ENCODE assay signal across 18 mouse cellular contexts in genomic region chr10:44478091-44478490, GRCm38 (mm10). TPM values are rescaled to one million over a fixed set of nuclear protein-coding genes. Genes with fewer than 3 reads are reported as not detected.
A peak's percentile ranks its signal among the peaks of the same experiment; 100 is the strongest.
DNase-seq lines count a peak whose midpoint lies in the region; ATAC-seq and TF ChIP-seq lines count a peak whose summit lies in the region.
"Had no signal": no experiment of that assay in that cellular context is flagged by ENCODE, and none has a peak within 500 bp of the region (broad histone marks: within the 10 kb centered on the region; RNA-seq: fewer than 3 reads in every experiment).

No protein-coding gene starts in this region.

- TF ChIP-seq POLR2A in cerebellum, adult 2 months (IDR thresholded peaks at IDR 0.05; ENCODE audit: borderline replicate concordance, insufficient read depth, low read length): no peak

- no peak overlapping the region for H3K27ac ChIP-seq in cerebellum, adult 2 months (ENCODE audit: insufficient read depth, low read length)
- H3K27ac ChIP-seq in heart, embryonic 15.5 days: no peak overlapping the region
- H3K27ac ChIP-seq: liver, embryonic 12.5 days; lung, embryonic 15.5 days had no signal

- H3K4me2 ChIP-seq in heart, embryonic 15.5 days: no peak overlapping the region
- H3K4me2 ChIP-seq: liver, embryonic 12.5 days; lung, embryonic 15.5 days had no signal

- H3K9ac ChIP-seq in heart, embryonic 15.5 days: no peak overlapping the region
- H3K9ac ChIP-seq: liver, embryonic 12.5 days; lung, embryonic 15.5 days had no signal

- H3K4me1 ChIP-seq in cerebellum, adult 2 months (ENCODE audit: control insufficient read depth, insufficient read depth, low read length): no peaks in the 10 kb centered on the region
- peaks cover 15% of the 10 kb centered on the region for H3K4me1 ChIP-seq in heart, embryonic 15.5 days (replicated peaks)
- H3K4me1 ChIP-seq: liver, embryonic 12.5 days had no signal

- no peaks in the 10 kb centered on the region for H3K36me3 ChIP-seq in heart, embryonic 15.5 days
- H3K36me3 ChIP-seq: G1E; liver, embryonic 12.5 days; lung, embryonic 15.5 days had no signal

- no peak for TF ChIP-seq CTCF in cerebellum, adult 2 months (IDR thresholded peaks at IDR 0.05; ENCODE audit: borderline replicate concordance, insufficient read depth, low read depth, low read length)

- peak; percentile 44 to 60 for DNase-seq in cerebellum, postnatal 10 days
- no peak for DNase-seq in cerebellum, adult 2 months
- no peak for DNase-seq in heart, adult 8-10 months (ENCODE audit: low spot score)
- DNase-seq in lung, postnatal 4 days: peak; percentile 12 to 39
- no peak for DNase-seq in lung, postnatal 25 days (ENCODE audit: low spot score)
- no peak for DNase-seq in layer of hippocampus, postnatal 25 days (ENCODE audit: extremely low spot score in 1 of 2, low spot score in 1 of 2)
- DNase-seq in spleen, postnatal 4 days (ENCODE audit: low spot score in 2 of 2): no peak
- DNase-seq: cerebellum, postnatal 36 days; gastrocnemius, postnatal 25 days; layer of hippocampus, postnatal 36 days; thymus, postnatal 14 days had no signal

- no peaks in the 10 kb centered on the region; the same call in 1 of the 2 replicates for H3K27me3 ChIP-seq in cerebellum, adult 2 months (ENCODE audit: control insufficient read depth, insufficient read depth, low read length)
- H3K27me3 ChIP-seq in heart, embryonic 15.5 days: peaks cover 31% of the 10 kb centered on the region
- H3K27me3 ChIP-seq: lung, embryonic 15.5 days had no signal

- whole genome bisulfite sequencing in cerebellum, adult 2 months: 28% methylated on average over 5 of the region's 5 CpGs
- 23% methylated on average over 5 of the region's 5 CpGs for WGBS in heart, embryonic 15.5 days

- no peak overlapping the region for H3K4me3 ChIP-seq in cerebellum, adult 2 months (replicated peaks; ENCODE audit: insufficient read depth, low read depth, low read length)
- no peak overlapping the region for H3K4me3 ChIP-seq in heart, embryonic 15.5 days
- H3K4me3 ChIP-seq: liver, embryonic 12.5 days; lung, embryonic 15.5 days had no signal

- H3K9me3 ChIP-seq in heart, embryonic 15.5 days (replicated peaks): no peaks in the 10 kb centered on the region
- H3K9me3 ChIP-seq: G1E; liver, embryonic 12.5 days; lung, embryonic 15.5 days had no signal

- ATAC-seq in heart, embryonic 15.5 days (replicated peaks; ENCODE audit: insufficient number of reproducible peaks, insufficient read depth, low FRiP score, low read depth): peak; percentile 53
- ATAC-seq: CD4-positive, CD25-positive, alpha-beta regulatory T cell, adult 4 months; forebrain, embryonic 14.5 days; hindbrain, embryonic 16.5 days; liver, embryonic 12.5 days had no signal

RNA-seq across cellular contexts. Expression of gene Prdm1, which starts 50.2 kb away (rescaled TPM):
- polyA plus RNA-seq in cerebellum, adult 2 months (2012; rRNA removed): 0.29 and 0.35 TPM in 2 replicates
- polyA plus RNA-seq in heart, embryonic 15.5 days (2015; fragmentation: Nextera tagmentation; extraction: Ambion mirVana): 0.67 and 0.83 TPM in 2 replicates
- 1 to 10 TPM; 1.3 to 2.4 (median 1.7) TPM for total RNA-seq in heart, adult 8-10 months (2022)
- total RNA-seq in layer of hippocampus, postnatal 25 days (2021): under 1 TPM; 0.35 to 0.62 TPM

Comparison
In these comparisons a context has a peak if more than half of its experiments do, and no peak if none do; other contexts are left out.
1. DNase-seq: peak in cerebellum, postnatal 10 days (2 of 2) and lung, postnatal 4 days (2 of 2); none in cerebellum, adult 2 months (0 of 2), heart, adult 8-10 months (single experiment), lung, postnatal 25 days (single experiment), layer of hippocampus, postnatal 25 days (0 of 2) and spleen, postnatal 4 days (0 of 2).